Mouse (Mus musculus) midbrain, embryonic 13.5 days (tissue): ENCODE results near the gene Ndufs2. TPM values are rescaled to one million over a fixed set of nuclear protein-coding genes. Genes with fewer than 3 reads are reported as not detected.

Experiments
- ATAC-seq: fragments of 200-750 bp; cut with Nextera tagmentation; 2 replicates; pipeline ENCODE4 v1.8.0; 2017; ENCODE audit warnings: mild to moderate bottlenecking, moderate TSS enrichment, moderate library complexity
- H3K27ac ChIP-seq: fragments of 300-500 bp; sonication (generic); 2 replicates; pipeline ENCODE4 v1.5.1; 2015; ENCODE audit warnings: inconsistent platforms, mild to moderate bottlenecking, moderate library complexity
- H3K27me3 ChIP-seq: fragments of 300-500 bp; sonication (generic); 2 replicates; pipeline ENCODE4 v1.6.1; 2015; ENCODE audit warnings: mild to moderate bottlenecking, inconsistent platforms
- H3K36me3 ChIP-seq: fragments of 300-500 bp; sonication (generic); 2 replicates; pipeline ENCODE4 v1.6.1; 2015; ENCODE audit warnings: mild to moderate bottlenecking, inconsistent platforms
- H3K4me1 ChIP-seq: fragments of 300-500 bp; sonication (generic); replicated peaks from 2 replicates; pipeline ENCODE4 v1.6.1; 2015; ENCODE audit warnings: inconsistent platforms
- H3K4me2 ChIP-seq: fragments of 300-500 bp; sonication (generic); replicated peaks from 2 replicates; pipeline ENCODE4 v1.6.1; 2015; ENCODE audit warnings: moderate library complexity, mild to moderate bottlenecking, inconsistent platforms
- H3K4me3 ChIP-seq: fragments of 300-500 bp; sonication (generic); replicated peaks from 2 replicates; pipeline ENCODE4 v1.5.1; 2015; ENCODE audit warnings: mild to moderate bottlenecking, inconsistent platforms
- H3K9ac ChIP-seq: fragments of 300-500 bp; sonication (generic); replicated peaks from 2 replicates; pipeline ENCODE4 v1.6.1; 2015; ENCODE audit warnings: mild to moderate bottlenecking, inconsistent platforms
- H3K9me3 ChIP-seq: fragments of 300-500 bp; sonication (generic); 2 replicates; pipeline ENCODE4 v1.6.1; 2016; ENCODE audit warnings: mild to moderate bottlenecking, inconsistent platforms
- WGBS: fragments of 180-500 bp; shearing (Covaris S2); methylation state at CpG from one replicate; pipeline ENCODE4 v1.1.7; 2015; 5-methylcytosine and 5-hydroxymethylcytosine counted together
- polyA plus RNA-seq: library from polyadenylated mRNA; unstranded; fragments of >200 nt; fragmentation: Nextera tagmentation; extraction: Ambion mirVana; gene quantifications from 2 replicates; pipeline ENCODE4 v1.2.1, GENCODE M21; 2015

Gene Ndufs2
- polyA plus RNA-seq, 1 experiment from 2014 or later = 234 TPM

- Histone ChIP-seq H3K4me1 (peaks cover 3% of the 10 kb centered on the region; the same call in 1 of the 2 replicates), H3K27ac (no peak overlapping the region), H3K9ac (no peak overlapping the region), H3K4me2 (no peak overlapping the region), H3K4me3 (no peak overlapping the region), H3K36me3 (no peaks in the 10 kb centered on the region), H3K27me3 (peaks cover 3% of the 10 kb centered on the region; the same call in 1 of the 2 replicates), H3K9me3 (no peaks in the 10 kb centered on the region)
- no peak for ATAC-seq
- 52% methylated on average over 11 of the region's 11 CpGs for WGBS
Measured at GRCm38 (mm10) chr1:171203471-171204248, 47.5 kb downstream of the Ndufs2 start.

GRCm38 (mm10) chr1:171200769-171201168 is 50.4 kb downstream of the Ndufs2 start:
- Histone ChIP-seq H3K4me3 (no peak overlapping the region), H3K27ac (no peak overlapping the region), H3K4me1 (peaks cover 6% of the 10 kb centered on the region), H3K9ac (no peak overlapping the region), H3K27me3 (peaks cover 18% of the 10 kb centered on the region), H3K36me3 (no peaks in the 10 kb centered on the region), H3K9me3 (no peaks in the 10 kb centered on the region), H3K4me2 (no peak overlapping the region)
- ATAC-seq = no peak
- WGBS = 100% methylated on average over 1 of the region's 1 CpGs

GRCm38 (mm10) chr1:171199532-171199931 is 51.7 kb downstream of the Ndufs2 start:
- peaks cover 31% of the 10 kb centered on the region for H3K27me3 ChIP-seq
- 69% methylated on average over 1 of the region's 1 CpGs for WGBS
- H3K27ac ChIP-seq = no peak overlapping the region
- no peaks in the 10 kb centered on the region for H3K9me3 ChIP-seq
- no peak overlapping the region for H3K4me3 ChIP-seq
- no peak overlapping the region for H3K4me2 ChIP-seq
- no peak for ATAC-seq
- H3K9ac ChIP-seq = no peak overlapping the region
- no peaks in the 10 kb centered on the region for H3K36me3 ChIP-seq
- H3K4me1 ChIP-seq = peaks cover 18% of the 10 kb centered on the region

- no peaks in the 10 kb centered on the region for H3K9me3 ChIP-seq
- no peak within 1 kb of the TSS for H3K27ac ChIP-seq
- WGBS = under 1% methylated on average over 33 of the region's 33 CpGs
- peak; percentile 89 for ATAC-seq
- H3K27me3 ChIP-seq = peaks cover 46% of the 10 kb centered on the region
- H3K4me3 ChIP-seq = peak within 1 kb of the TSS; percentile 63
- peak within 1 kb of the TSS; percentile 72 for H3K9ac ChIP-seq
- H3K4me2 ChIP-seq = peak within 1 kb of the TSS; percentile 96
- H3K4me1 ChIP-seq = peaks cover 42% of the 10 kb centered on the region
- no peaks in the 10 kb centered on the region for H3K36me3 ChIP-seq
Measured at GRCm38 (mm10) chr1:171195887-171196397, 55.2 kb downstream of the Ndufs2 start, which contains the start of gene Pcp4l1. TSS of gene Pcp4l1 (minus strand) at chr1:171196268.

GRCm38 (mm10) chr1:171195046-171195822 is 56.0 kb downstream of the Ndufs2 start:
- Histone ChIP-seq H3K4me2 (peak overlapping the region; percentile 96), H3K27ac (no peak overlapping the region), H3K27me3 (peaks cover 52% of the 10 kb centered on the region), H3K9ac (peak overlapping the region; percentile 72), H3K36me3 (no peaks in the 10 kb centered on the region), H3K4me3 (peak overlapping the region; percentile 63), H3K4me1 (peaks cover 42% of the 10 kb centered on the region), H3K9me3 (no peaks in the 10 kb centered on the region)
- WGBS = 4% methylated on average over 20 of the region's 20 CpGs
- peak; percentile 6; the same call in 1 of the 2 replicates for ATAC-seq

GRCm38 (mm10) chr1:171193911-171194830 is 57.0 kb downstream of the Ndufs2 start:
- Histone ChIP-seq H3K4me2 (peak overlapping the region; percentile 96), H3K4me3 (peak overlapping the region; percentile 29), H3K27ac (peak overlapping the region; percentile 37; the same call in 1 of the 2 replicates), H3K27me3 (peaks cover 52% of the 10 kb centered on the region), H3K9ac (no peak overlapping the region), H3K9me3 (no peaks in the 10 kb centered on the region), H3K36me3 (no peaks in the 10 kb centered on the region), H3K4me1 (peaks cover 50% of the 10 kb centered on the region)
- ATAC-seq = no peak
- WGBS = 23% methylated on average over 11 of the region's 11 CpGs

GRCm38 (mm10) chr1:171193093-171193840 is 57.9 kb downstream of the Ndufs2 start:
- H3K4me2 ChIP-seq = peak overlapping the region; percentile 96
- H3K9me3 ChIP-seq = no peaks in the 10 kb centered on the region
- H3K4me3 ChIP-seq = peak overlapping the region; percentile 29
- H3K27ac ChIP-seq = peak overlapping the region; percentile 37
- H3K36me3 ChIP-seq = no peaks in the 10 kb centered on the region
- peaks cover 48% of the 10 kb centered on the region for H3K27me3 ChIP-seq
- WGBS = 3% methylated on average over 18 of the region's 18 CpGs
- H3K4me1 ChIP-seq = peaks cover 59% of the 10 kb centered on the region
- peak; percentile 48 for ATAC-seq
- peak overlapping the region; percentile 29 for H3K9ac ChIP-seq

GRCm38 (mm10) chr1:171192283-171192682 is 58.9 kb downstream of the Ndufs2 start:
- Histone ChIP-seq H3K27me3 (peaks cover 43% of the 10 kb centered on the region), H3K4me3 (no peak overlapping the region), H3K4me2 (peak overlapping the region; percentile 96), H3K27ac (no peak overlapping the region), H3K4me1 (peaks cover 62% of the 10 kb centered on the region), H3K9me3 (no peaks in the 10 kb centered on the region), H3K9ac (no peak overlapping the region), H3K36me3 (no peaks in the 10 kb centered on the region)
- 42% methylated on average over 10 of the region's 10 CpGs for WGBS
- ATAC-seq = no peak

- peaks cover 34% of the 10 kb centered on the region for H3K27me3 ChIP-seq
- no peak overlapping the region for H3K4me3 ChIP-seq
- no peak overlapping the region for H3K9ac ChIP-seq
- H3K27ac ChIP-seq = no peak overlapping the region
- H3K4me1 ChIP-seq = peaks cover 61% of the 10 kb centered on the region
- no peaks in the 10 kb centered on the region for H3K36me3 ChIP-seq
- WGBS = 96% methylated on average over 9 of the region's 9 CpGs
- no peak for ATAC-seq
- H3K9me3 ChIP-seq = no peaks in the 10 kb centered on the region
- H3K4me2 ChIP-seq = no peak overlapping the region
Measured at GRCm38 (mm10) chr1:171190832-171191231, 60.4 kb downstream of the Ndufs2 start.

GRCm38 (mm10) chr1:171189476-171190114 is 61.6 kb downstream of the Ndufs2 start:
- peak overlapping the region; percentile 25 for H3K27ac ChIP-seq
- H3K9ac ChIP-seq = no peak overlapping the region
- peaks cover 50% of the 10 kb centered on the region for H3K4me1 ChIP-seq
- no peaks in the 10 kb centered on the region for H3K9me3 ChIP-seq
- 0 out of 2 replicates have a peak, but pooled peaks have one; percentile 28 for ATAC-seq
- H3K36me3 ChIP-seq = no peaks in the 10 kb centered on the region
- peaks cover 22% of the 10 kb centered on the region for H3K27me3 ChIP-seq
- H3K4me2 ChIP-seq = no peak overlapping the region
- H3K4me3 ChIP-seq = no peak overlapping the region
- WGBS = 23% methylated on average over 14 of the region's 14 CpGs
